Mouse (Mus musculus): ENCODE measurements at regions not wholly inside any gene's neighbourhood (a gene's known extent, or its start where the extent isn't known, plus 50 kb on each side); places are given as distances from the start of the nearest gene placed in this dataset.

DNA sequence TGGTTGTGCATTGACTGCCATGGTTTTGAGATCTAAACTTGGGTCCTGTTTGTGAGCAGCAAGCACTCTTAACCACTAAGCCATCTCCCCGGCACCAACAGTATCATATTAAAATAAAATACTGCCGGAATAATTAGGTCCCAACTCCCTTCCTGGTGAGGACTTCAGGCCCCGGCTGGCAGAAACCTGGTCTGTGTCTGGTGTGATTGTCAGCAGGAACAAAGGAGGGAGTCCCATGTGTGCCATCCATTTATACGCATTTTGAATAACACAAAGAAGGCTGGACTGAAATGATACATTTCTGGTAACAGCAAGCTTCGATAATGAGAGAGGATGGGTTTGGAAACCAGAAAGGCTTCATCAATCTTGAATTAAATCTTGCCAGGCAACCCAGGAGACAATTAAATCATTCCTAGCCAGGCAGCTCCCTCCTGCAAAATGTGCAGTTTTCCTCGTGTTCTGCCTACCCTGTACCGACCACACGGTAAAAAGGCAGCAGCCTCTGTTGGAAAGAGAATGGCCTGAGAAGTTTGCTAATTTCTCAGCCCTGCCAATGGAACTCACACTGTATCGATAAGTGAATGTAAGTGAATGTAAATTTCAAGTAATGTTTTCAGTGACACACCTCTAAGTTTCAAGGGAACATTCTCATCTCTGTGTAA, 80.5 kb upstream of the Zwint start:
- Histone ChIP-seq H3K79me2 (ENCODE audit: control insufficient read depth, insufficient read depth, low read length) (no peaks in the 10 kb centered on the region), H3K27me3 (ENCODE audit: control insufficient read depth, insufficient read depth, low read length) (no peaks in the 10 kb centered on the region), H3K9ac (ENCODE audit: low read depth, low read length) (no peak overlapping the region), H3K4me3 (ENCODE audit: insufficient read depth, low read depth, low read length) (no peak overlapping the region), H3K27ac (replicated peaks; ENCODE audit: insufficient read depth, low read depth, low read length) (no peak overlapping the region), H3K36me3 (ENCODE audit: control insufficient read depth, insufficient read depth, low read length) (no peaks in the 10 kb centered on the region), H3K4me1 (ENCODE audit: control insufficient read depth, insufficient read depth, low read length) (no peaks in the 10 kb centered on the region)
- no peak for TF ChIP-seq POLR2A (IDR thresholded peaks at IDR 0.05; ENCODE audit: extremely low read depth, insufficient read depth, low read length)
- TF ChIP-seq CTCF (IDR thresholded peaks at IDR 0.05; ENCODE audit: low read depth, low read length) = no peak
- 89% methylated on average over 9 of the region's 9 CpGs for WGBS
- no peak for DNase-seq (ENCODE audit: extremely low read depth, low read depth, low spot score)

DNA sequence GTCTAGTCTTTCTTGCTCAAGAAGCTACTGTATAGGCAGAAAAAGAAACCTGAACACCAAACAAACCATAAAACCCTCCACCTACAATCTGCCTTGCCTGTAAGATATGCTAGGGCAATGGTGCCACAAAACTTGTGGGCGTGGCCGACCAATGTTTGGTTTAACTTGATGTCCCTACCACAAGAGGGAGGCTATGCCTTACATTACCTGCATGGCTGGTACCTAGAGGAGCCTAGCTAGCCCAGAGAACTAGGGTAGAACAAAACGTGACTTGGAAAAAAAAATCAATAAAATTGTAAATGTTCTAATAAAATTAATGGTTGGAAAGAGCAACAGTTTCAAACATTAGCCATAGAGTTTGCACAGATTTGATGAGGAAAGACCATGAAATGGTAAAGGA, 76.9 kb upstream of the Zwint start:
- H3K4me1 ChIP-seq (ENCODE audit: control insufficient read depth, insufficient read depth, low read length) = no peaks in the 10 kb centered on the region
- H3K9ac ChIP-seq (ENCODE audit: low read depth, low read length) = no peak overlapping the region
- no peak overlapping the region for H3K4me3 ChIP-seq (ENCODE audit: insufficient read depth, low read depth, low read length)
- H3K27ac ChIP-seq (replicated peaks; ENCODE audit: insufficient read depth, low read depth, low read length) = no peak overlapping the region
- WGBS = 79% methylated on average over 3 of the region's 3 CpGs
- no peaks in the 10 kb centered on the region for H3K36me3 ChIP-seq (ENCODE audit: control insufficient read depth, insufficient read depth, low read length)
- no peak for TF ChIP-seq CTCF (IDR thresholded peaks at IDR 0.05; ENCODE audit: low read depth, low read length)
- no peak for TF ChIP-seq POLR2A (IDR thresholded peaks at IDR 0.05; ENCODE audit: extremely low read depth, insufficient read depth, low read length)
- H3K79me2 ChIP-seq (ENCODE audit: control insufficient read depth, insufficient read depth, low read length) = no peaks in the 10 kb centered on the region
- no peak for DNase-seq (ENCODE audit: extremely low read depth, low read depth, low spot score)
- no peaks in the 10 kb centered on the region for H3K27me3 ChIP-seq (ENCODE audit: control insufficient read depth, insufficient read depth, low read length)

DNA sequence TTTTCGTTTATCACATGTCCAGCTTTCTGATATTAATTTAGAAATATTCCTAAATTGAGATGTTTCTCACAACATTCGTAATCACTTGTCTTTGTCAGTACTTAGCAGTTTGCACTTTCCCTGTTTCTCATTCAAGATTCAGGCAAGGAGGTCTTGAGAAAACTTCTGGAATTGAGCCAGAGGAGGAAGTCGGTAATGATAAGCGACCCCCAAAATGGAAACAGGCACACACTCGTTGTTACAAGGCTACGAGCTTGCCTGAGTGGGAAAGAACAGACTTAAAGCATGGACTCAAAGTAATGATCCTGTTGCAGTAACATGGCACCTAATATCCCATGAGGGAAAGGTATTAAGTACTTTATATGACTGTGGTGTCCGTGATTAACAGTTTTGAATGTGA, 76.1 kb upstream of the Zwint start:
- WGBS = 63% methylated on average over 7 of the region's 7 CpGs
- Histone ChIP-seq H3K9ac (ENCODE audit: low read depth, low read length) (no peak overlapping the region), H3K79me2 (ENCODE audit: control insufficient read depth, insufficient read depth, low read length) (no peaks in the 10 kb centered on the region), H3K4me1 (ENCODE audit: control insufficient read depth, insufficient read depth, low read length) (no peaks in the 10 kb centered on the region), H3K4me3 (ENCODE audit: insufficient read depth, low read depth, low read length) (no peak overlapping the region), H3K36me3 (ENCODE audit: control insufficient read depth, insufficient read depth, low read length) (no peaks in the 10 kb centered on the region), H3K27ac (replicated peaks; ENCODE audit: insufficient read depth, low read depth, low read length) (no peak overlapping the region), H3K27me3 (ENCODE audit: control insufficient read depth, insufficient read depth, low read length) (no peaks in the 10 kb centered on the region)
- TF ChIP-seq POLR2A (IDR thresholded peaks at IDR 0.05; ENCODE audit: extremely low read depth, insufficient read depth, low read length) (no peak), CTCF (IDR thresholded peaks at IDR 0.05; ENCODE audit: low read depth, low read length) (no peak)
- no peak for DNase-seq (ENCODE audit: extremely low read depth, low read depth, low spot score)

DNA sequence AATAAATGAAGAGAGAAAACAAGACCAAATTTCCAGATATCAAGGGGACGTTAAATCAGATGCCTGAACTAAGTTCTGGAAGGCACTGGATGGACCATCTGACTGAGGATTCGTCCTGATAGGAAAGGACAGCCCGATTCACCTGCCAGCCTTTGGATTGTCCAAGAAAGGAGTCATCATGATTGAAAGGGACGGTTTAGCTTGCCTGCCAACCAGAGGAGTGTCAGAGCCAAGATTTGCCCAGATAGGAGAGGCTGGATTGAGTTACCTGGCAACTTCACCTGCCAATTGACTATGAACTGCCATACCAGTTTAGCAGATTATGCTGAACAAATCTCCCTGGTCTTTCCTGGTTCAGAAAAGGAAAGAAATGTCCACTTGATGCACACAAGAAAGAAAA, 73.3 kb upstream of the Zwint start:
- Histone ChIP-seq H3K27ac (replicated peaks; ENCODE audit: insufficient read depth, low read depth, low read length) (no peak overlapping the region), H3K27me3 (ENCODE audit: control insufficient read depth, insufficient read depth, low read length) (no peaks in the 10 kb centered on the region), H3K4me1 (ENCODE audit: control insufficient read depth, insufficient read depth, low read length) (no peaks in the 10 kb centered on the region), H3K4me3 (ENCODE audit: insufficient read depth, low read depth, low read length) (no peak overlapping the region), H3K9ac (ENCODE audit: low read depth, low read length) (no peak overlapping the region), H3K79me2 (ENCODE audit: control insufficient read depth, insufficient read depth, low read length) (no peaks in the 10 kb centered on the region), H3K36me3 (ENCODE audit: control insufficient read depth, insufficient read depth, low read length) (no peaks in the 10 kb centered on the region)
- WGBS = 76% methylated on average over 4 of the region's 4 CpGs
- no peak for DNase-seq (ENCODE audit: extremely low read depth, low read depth, low spot score)
- TF ChIP-seq CTCF (IDR thresholded peaks at IDR 0.05; ENCODE audit: low read depth, low read length) = no peak
- no peak for TF ChIP-seq POLR2A (IDR thresholded peaks at IDR 0.05; ENCODE audit: extremely low read depth, insufficient read depth, low read length)

DNA sequence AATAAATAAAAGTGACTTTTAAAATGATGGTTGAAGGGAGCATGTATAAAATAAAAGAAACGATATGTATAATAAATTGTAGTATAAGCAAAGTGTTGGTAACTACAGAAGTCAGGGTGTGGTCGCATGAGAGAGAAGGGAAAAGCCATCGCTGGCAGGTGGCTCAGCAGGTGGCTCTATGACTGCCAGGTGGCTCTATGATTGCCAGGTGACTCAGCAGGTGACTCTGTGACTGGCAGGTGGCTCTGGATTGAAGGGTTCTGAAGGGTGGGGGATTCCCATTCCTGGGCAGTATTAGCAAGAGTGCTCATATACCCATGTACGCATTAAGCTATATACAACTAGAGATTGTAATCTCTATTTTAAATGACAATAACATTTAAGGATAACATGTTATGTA, 66.1 kb upstream of the Zwint start:
- Histone ChIP-seq H3K27ac (replicated peaks; ENCODE audit: insufficient read depth, low read depth, low read length) (no peak overlapping the region), H3K36me3 (ENCODE audit: control insufficient read depth, insufficient read depth, low read length) (no peaks in the 10 kb centered on the region), H3K4me1 (ENCODE audit: control insufficient read depth, insufficient read depth, low read length) (no peaks in the 10 kb centered on the region), H3K9ac (ENCODE audit: low read depth, low read length) (no peak overlapping the region), H3K79me2 (ENCODE audit: control insufficient read depth, insufficient read depth, low read length) (no peaks in the 10 kb centered on the region), H3K4me3 (ENCODE audit: insufficient read depth, low read depth, low read length) (no peak overlapping the region), H3K27me3 (ENCODE audit: control insufficient read depth, insufficient read depth, low read length) (no peaks in the 10 kb centered on the region)
- no peak for DNase-seq (ENCODE audit: extremely low read depth, low read depth, low spot score)
- no peak for TF ChIP-seq POLR2A (IDR thresholded peaks at IDR 0.05; ENCODE audit: extremely low read depth, insufficient read depth, low read length)
- TF ChIP-seq CTCF (IDR thresholded peaks at IDR 0.05; ENCODE audit: low read depth, low read length) = no peak
- WGBS = 87% methylated on average over 4 of the region's 4 CpGs

DNA sequence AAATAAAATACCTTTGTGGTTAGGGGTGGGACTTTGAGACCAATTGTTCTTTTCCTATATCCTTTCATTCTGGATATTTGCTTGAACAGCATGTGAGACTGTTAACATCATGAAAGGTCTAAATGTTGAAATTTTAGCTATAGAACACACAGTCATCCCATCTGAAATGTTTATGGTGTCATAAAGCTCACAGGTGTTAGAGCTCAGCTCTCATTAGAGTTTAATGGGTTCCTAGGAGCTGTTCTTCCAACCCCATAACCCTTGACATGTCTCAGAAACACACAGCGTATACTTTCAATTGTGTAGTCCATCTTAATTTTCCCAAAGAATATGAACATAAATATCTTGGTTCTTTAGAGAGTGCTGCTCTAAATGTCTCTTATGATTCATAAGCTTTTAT, 61.6 kb upstream of the Zwint start:
- 96% methylated on average over 1 of the region's 1 CpGs for WGBS
- no peak overlapping the region for H3K4me3 ChIP-seq (ENCODE audit: insufficient read depth, low read depth, low read length)
- no peaks in the 10 kb centered on the region for H3K27me3 ChIP-seq (ENCODE audit: control insufficient read depth, insufficient read depth, low read length)
- TF ChIP-seq POLR2A (IDR thresholded peaks at IDR 0.05; ENCODE audit: extremely low read depth, insufficient read depth, low read length) (no peak), CTCF (IDR thresholded peaks at IDR 0.05; ENCODE audit: low read depth, low read length) (no peak)
- H3K4me1 ChIP-seq (ENCODE audit: control insufficient read depth, insufficient read depth, low read length) = no peaks in the 10 kb centered on the region
- H3K36me3 ChIP-seq (ENCODE audit: control insufficient read depth, insufficient read depth, low read length) = no peaks in the 10 kb centered on the region
- DNase-seq (ENCODE audit: extremely low read depth, low read depth, low spot score) = no peak
- no peaks in the 10 kb centered on the region for H3K79me2 ChIP-seq (ENCODE audit: control insufficient read depth, insufficient read depth, low read length)
- H3K27ac ChIP-seq (replicated peaks; ENCODE audit: insufficient read depth, low read depth, low read length) = no peak overlapping the region
- H3K9ac ChIP-seq (ENCODE audit: low read depth, low read length) = no peak overlapping the region
